Mouse (Mus musculus): ENCODE measurements around the gene Eri3.

DNA sequence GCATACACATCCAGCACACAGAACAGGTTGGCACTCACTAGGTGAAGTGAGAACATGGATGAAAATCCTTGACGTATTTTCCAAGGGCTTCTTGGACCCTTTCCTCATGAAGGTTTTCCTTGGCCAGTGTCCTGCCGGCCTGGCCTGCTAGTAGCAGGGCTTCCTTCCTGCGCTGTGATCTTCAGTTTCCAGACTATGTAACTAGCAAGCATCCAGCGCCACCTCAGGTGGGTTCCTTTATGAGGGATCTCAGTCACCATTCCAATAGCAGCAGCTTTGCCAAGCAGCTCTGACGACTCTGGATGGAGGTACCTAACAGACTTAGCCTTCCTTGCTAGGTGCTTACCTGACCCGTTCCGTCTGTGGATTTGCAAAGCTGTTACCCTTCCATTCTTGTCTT lies 119.7 kb downstream of the Eri3 start:
- TF ChIP-seq POLR2A (IDR thresholded peaks at IDR 0.05; ENCODE audit: extremely low read depth, insufficient read depth, low read length) (no peak), CTCF (IDR thresholded peaks at IDR 0.05; ENCODE audit: extremely low read depth, insufficient read depth, low read length) (no peak)

All from cortical plate, adult 2 months (tissue).